Mouse (Mus musculus) cerebellum, postnatal 25 days (tissue): ENCODE measurements around the gene Terb2.

Experiments
- DNase-seq, 2 experiments: peaks; one replicate each; pipeline ENCODE4 v3.0.0; 2021; ENCODE audit warnings: mixed read lengths in 2 of 2

The Terb2 gene

DNA sequence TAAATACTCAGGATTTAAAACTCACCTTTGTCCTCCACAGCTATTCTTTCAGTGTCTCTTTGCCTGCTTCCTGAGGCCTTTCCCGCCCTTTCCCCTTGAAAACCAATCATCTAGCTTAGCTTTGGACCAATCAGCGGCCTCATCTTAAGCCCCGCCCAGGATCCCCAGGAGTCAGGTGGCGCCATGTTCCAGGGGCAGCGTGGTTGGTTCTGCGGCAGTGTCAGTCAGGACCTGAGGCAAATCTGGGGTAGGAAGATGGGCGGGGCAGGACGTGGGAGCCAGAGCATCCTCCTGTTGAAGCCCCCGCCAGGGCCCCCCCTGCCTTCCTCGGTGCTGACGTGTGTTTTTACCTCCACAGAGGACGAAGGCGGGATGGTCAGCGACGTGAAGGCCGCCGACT is at the start of gene Terb2, which contains the start of gene Patl2:
Terb2 (plus strand) TSS at position 167 of the 400 bp plus-strand sequence.
Patl2 (minus strand) TSS at position 84 of the 400 bp plus-strand sequence.
- DNase-seq = no peak

GRCm38 (mm10) chr2:122137839-122138465 is 48.1 kb upstream of the Terb2 start:
- no peak for DNase-seq

DNA sequence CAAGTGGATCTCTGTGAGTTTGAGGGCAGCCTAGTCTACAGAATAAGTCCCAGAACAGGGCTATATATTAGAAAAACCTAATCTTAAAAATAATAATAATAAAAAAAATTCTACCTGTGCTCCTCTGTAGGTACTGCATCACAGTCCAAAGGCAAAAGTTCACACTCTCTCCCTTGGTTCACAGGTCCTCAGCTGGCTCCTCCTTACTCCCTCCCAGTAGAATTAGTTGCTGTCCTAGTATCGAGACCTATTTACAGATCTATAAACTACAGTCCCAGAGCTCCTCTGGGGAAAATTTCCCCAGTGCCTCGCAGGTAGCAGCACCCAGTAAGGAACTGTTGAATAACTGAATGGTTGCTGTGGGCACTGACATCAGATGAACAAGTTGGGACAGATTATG is 45.3 kb upstream of the Terb2 start:
- no peak for DNase-seq

- DNase-seq = no peak
Measured at GRCm38 (mm10) chr2:122141332-122141967, 44.6 kb upstream of the Terb2 start.

DNA sequence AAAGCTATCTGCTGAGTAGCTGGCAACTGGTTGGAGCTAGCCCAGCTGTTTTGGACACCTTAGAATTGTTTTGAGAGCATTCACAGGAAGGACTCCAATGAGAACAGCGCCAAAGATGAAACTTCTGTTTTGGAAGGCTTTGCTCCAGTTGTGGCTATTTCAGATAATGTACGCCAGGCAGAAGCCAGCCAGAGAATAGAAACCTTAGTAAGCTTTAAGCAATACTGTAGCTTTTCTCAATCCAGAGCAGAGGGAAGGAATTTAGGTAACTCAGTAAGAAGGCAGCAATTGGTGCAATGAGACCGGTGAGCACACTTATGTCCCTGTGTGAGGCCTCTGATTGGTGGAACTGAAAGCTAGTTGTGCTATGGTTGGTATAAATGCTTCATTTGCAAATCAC is 43.0 kb upstream of the Terb2 start:
- DNase-seq = no peak

GRCm38 (mm10) chr2:122145756-122146155 is 40.3 kb upstream of the Terb2 start:
- no peak for DNase-seq

DNA sequence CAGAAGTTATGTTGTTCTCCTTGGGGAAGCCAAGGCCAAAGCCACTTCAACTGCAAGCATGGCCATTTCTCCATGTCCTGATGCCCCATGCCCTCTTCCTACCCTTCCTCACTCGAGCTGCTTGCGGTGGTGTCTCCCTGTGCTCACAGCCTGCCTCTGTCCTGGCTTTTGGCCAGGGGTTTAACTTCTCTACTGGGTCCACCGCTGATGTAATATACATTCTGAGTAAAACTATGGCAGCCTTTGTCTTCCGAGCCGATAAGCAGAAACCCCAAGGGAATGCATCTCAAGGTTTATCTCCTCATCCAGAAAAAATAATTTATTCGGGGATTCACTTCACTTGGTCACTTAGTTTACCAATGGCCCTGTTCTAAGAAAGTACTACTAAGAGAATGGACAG is 39.4 kb upstream of the Terb2 start:
- peak in 1 of 2 experiments; percentile 9 for DNase-seq

DNA sequence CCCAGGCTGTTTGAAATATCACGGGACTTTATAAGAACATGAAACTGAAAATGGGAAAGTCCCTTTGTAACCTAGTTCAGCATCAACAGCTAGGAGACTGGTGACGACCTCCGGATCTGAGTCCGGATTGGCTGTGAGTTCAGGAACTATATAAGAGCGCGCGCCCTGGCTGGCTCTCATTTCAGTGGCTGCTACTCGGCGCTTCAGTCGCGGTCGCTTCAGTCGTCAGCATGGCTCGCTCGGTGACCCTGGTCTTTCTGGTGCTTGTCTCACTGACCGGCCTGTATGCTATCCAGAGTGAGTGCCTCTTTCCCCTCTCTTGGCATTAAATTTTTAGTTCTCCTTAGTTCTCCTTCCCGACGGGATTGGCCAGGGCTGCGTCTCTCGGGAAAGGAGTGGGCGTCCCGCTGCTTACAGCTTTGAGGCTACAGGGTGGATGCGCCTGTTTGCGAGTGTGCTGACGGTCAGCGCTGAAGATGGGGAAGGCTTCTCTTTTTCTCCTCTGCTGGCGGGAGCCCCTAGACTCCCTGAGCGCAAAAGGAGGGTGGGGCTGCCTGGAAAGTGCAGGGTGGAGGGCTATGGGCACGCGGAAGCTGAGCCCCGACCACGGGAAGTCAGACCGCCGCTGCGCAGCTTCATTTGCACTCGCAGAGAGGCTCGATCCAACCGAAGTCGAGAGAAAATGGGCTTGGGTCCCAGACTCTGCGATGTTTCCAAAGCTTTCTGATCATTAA is 38.4 kb upstream of the Terb2 start, which contains the start of gene B2m:
B2m (plus strand) TSS at position 179 of the 734 bp plus-strand sequence.
- DNase-seq = peak; percentile 88 to 91

- peak in 1 of 2 experiments; percentile 22 for DNase-seq
Measured at GRCm38 (mm10) chr2:122148242-122148917, 37.7 kb upstream of the Terb2 start.

- no peak for DNase-seq
Measured at GRCm38 (mm10) chr2:122149316-122149715, 36.8 kb upstream of the Terb2 start.

GRCm38 (mm10) chr2:122149716-122150115 is 36.4 kb upstream of the Terb2 start:
- no peak for DNase-seq

- no peak for DNase-seq
Measured at GRCm38 (mm10) chr2:122151221-122151620, 34.9 kb upstream of the Terb2 start.

- DNase-seq = no peak
Measured at GRCm38 (mm10) chr2:122152850-122153249, 33.2 kb upstream of the Terb2 start.

DNA sequence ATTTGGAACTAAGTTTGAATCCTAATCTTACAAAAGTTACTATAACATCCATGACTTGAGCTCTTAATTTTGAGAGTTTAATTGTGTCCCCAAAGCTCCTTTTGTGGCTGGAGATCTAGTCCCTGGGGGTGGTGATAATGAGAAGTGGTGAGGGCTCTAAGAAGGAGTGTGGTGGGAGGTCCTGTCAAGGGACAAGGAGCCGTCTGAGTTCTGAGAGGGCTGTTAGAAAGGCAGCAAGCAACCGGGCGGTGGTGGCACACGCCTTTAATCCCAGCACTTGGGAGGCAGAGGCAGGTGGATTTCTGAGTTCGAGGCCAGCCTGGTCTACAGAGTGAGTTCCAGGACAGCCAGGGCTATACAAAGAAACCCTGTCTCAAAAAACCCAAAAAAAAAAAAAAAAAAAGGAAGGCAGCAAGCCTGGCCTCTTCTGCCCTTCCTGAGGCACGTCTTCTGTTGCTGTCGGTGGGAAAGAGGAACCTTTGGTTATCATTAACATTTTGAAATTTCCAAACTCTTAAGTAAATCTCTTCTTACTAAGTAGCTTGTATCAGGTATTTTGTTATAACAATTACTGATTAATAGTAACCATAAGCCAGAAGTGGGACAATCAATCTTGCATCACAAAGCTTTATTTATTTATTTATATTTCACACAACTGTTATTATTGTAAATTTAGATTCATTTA is 32.2 kb upstream of the Terb2 start:
- no peak for DNase-seq

DNA sequence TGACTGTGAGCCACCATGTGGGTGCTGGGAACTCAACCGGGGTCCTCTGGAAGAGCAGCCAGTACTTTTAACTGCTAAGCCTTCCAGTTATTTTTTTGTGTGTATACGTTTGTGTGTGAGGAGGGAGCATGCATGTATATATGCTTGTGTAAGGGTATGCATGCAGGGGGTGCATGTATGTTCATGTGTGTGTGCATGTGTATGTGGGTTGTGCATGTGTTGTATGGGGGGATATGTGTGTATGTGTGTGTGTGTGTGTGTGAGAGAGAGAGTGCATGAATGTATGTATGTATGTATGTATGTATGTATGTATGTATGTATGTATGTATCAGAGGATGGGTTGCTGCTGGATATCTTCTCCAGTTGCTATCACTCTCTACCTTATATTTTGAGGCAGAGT is 31.6 kb upstream of the Terb2 start:
- DNase-seq = no peak

DNA sequence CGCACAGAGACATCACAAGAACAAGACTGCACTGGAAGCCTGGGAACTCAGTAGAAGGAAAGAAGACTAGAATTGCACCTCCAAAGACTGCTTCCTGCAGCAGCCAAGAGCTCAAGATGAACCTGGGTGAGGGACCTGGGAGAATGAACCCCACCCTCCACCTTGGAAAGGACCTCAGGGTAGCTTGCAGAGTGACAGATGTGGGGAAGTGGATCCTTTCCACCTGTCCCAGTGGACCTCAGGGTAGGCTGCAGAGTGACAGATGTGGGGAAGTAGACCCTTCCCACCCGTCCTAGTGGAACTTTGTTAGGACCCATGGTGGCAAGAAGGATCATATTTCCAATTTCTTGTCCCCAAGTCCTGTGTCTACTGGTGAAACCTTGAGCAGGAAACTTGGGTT is 30.8 kb upstream of the Terb2 start:
- DNase-seq = no peak

GRCm38 (mm10) chr2:122156051-122156700 is 29.9 kb upstream of the Terb2 start:
- DNase-seq = no peak

DNA sequence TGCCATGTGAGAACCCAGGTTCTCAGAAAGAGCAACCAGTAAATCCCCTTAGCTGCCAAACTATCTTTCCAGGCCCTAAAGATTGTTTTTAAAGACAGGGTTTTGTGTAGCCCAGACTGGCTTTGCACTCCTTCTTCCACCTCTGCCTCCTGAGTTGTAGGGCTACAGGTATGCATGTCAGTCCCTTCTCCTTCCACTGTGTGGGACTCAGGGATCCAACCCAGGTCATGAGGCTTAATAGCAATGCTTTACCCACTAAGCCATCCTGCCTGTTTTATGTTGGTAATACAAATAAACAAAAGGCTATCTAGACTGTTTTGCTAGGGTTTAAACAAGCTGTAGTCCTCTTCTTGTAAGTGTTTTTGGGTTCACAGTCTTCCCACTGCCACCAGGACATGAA is 28.5 kb upstream of the Terb2 start:
- no peak for DNase-seq

DNA sequence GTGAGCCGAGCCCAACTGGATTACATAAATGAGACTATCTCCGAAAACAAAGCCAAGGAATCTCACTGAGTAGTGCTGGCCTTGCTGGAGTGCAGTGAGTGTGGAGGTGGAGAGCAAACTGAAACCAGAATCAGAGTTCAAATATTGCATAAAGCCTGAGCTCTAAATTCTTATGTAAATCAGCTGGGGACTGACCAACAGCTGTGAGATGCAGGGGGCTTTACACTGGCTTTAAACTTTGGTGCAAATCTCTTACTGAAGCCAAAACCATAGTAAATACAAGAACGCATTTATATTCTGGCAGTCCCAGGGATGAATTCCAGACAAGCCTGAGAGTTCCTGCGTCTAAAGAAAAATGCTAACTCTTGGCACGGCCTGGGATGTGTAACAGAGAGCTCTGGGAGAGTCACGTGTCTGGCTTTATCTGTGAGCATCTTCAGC is 27.7 kb upstream of the Terb2 start:
- no peak for DNase-seq

- no peak for DNase-seq
Measured at GRCm38 (mm10) chr2:122159667-122160066, 26.4 kb upstream of the Terb2 start.

- peak; percentile 77 to 89 for DNase-seq
Measured at GRCm38 (mm10) chr2:122160680-122161079, 25.4 kb upstream of the Terb2 start, which contains the start of gene Trim69. TSS of gene Trim69 (plus strand) at chr2:122160700.

DNA sequence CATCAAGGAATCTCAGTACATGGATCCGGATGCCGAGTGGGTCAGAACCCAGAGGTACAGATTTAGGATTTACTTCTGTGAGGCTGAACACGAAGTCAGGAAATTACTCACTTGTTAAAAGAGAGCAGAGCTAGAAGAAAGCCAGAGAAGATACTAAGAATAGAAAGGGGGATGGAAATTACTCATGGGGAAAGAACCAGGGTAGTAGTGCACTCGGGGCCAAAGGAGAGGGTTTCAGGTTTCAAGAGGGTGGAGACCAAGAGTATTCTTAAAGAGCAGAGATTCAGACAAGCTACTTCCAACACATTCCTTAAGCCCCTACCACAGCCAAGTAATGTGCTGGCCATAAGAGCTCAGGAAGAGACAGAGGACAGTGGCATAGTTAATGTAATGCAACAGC is 24.5 kb upstream of the Terb2 start:
- no peak for DNase-seq
